Mouse (Mus musculus): ENCODE data around the gene Igsf23.

DNA sequence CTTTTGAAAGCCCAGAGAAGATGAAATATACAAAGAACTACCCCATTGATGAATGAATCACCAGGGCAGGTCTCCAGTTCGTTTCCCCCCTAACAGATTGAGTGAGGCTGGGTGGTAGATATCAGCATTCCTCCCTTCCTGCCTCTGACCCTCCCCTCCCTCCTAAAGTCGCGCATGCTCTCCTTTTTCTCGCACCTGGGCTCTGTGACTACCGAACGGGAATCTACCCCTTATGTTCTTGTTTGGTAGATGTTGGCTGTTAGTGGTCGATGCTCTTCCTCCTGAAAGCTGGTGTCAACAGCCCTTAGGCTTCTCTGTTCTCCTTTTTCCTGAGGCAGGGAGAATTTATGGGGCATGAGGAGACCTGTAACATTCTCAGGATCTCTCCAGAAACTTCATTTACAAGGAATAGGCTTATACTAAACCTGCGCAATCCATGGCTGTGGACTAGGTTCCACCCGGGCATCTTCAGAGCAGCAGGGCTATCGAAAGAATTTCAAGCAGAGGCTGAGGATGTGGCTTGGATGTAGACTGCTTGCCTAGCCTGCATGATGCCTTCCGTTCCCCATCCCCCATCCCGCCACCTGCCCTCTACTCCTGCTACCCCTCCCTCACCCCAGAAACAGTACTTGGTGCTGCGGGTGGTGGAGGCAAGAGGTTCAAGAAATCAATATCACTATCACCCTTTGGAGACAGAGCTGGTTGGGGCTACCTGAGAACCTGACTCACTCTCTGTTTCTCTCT lies 18.3 kb downstream of the Igsf23 start:
- TF ChIP-seq CTCF (IDR thresholded peaks at IDR 0.05; ENCODE audit: low read depth) (no peak), EP300 (IDR thresholded peaks at IDR 0.05; ENCODE audit: low read depth) (no peak)
